8 mouse cellular contexts compared by ENCODE assay signal in the genomic region with DNA sequence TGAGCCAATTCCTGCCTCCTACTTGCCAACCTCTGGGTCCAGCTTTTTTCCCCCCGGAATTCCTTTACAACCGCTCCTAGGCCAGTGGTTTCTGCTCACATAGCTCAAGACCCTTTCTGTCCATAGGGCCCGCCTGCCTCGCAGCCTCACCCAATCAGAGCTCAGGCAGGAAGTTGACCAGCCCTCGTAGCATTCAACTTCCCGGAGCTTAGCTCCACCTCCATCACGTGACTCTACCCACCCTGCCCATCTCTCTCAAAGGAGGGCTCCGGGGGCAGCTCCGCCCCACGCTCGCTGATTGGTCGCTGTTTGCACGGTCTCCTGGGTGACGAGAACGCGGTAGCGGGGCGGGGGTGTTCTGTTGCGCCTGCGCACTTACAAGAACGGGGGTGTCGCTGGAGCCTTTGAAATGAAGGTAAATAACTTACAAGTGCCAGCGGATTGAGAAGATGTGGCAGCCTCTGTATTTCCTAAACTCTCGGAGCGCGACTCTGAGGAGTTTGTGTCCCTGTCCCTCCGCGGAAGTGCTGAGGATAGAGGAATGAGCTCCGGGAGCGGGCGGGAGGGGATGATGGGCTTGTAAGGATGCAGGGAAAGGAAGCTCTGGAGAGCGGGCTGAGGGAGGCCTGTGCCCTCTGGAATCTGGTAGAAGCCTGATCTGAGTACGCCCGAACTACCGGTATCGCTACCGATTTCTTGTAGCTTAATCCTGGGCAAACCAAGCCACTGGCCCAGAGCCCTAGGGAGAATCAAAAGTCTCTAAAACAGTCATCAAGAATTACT. TPM values are rescaled to one million over a fixed set of nuclear protein-coding genes. Genes with fewer than 3 reads are reported as not detected.
DNase-seq lines count a peak whose midpoint lies in the region; ATAC-seq lines count a peak whose summit lies in the region.

A gene (plus strand): TSS at position 351 of the 783 bp plus-strand sequence.

- H3K27me3 ChIP-seq in heart, embryonic 13.5 days (replicated peaks), result no peaks in the 10 kb centered on the region
- no peaks in the 10 kb centered on the region for H3K27me3 ChIP-seq in liver, embryonic 12.5 days (replicated peaks)
- H3K27me3 ChIP-seq in stomach, embryonic 15.5 days (replicated peaks), result no peaks in the 10 kb centered on the region

- H3K36me3 ChIP-seq in heart, embryonic 13.5 days, result 0 out of 2 replicates have a peak, but pooled peaks cover 4% of the 10 kb centered on the region
- H3K36me3 ChIP-seq in liver, embryonic 12.5 days, result no peaks in the 10 kb centered on the region
- H3K36me3 ChIP-seq in stomach, embryonic 15.5 days, result no peaks in the 10 kb centered on the region

- peak within 1 kb of the TSS; percentile 76 for H3K4me2 ChIP-seq in heart, embryonic 13.5 days
- peak within 1 kb of the TSS; percentile 84 for H3K4me2 ChIP-seq in liver, embryonic 12.5 days
- H3K4me2 ChIP-seq in stomach, embryonic 15.5 days, result peak within 1 kb of the TSS; percentile 75

- no peaks in the 10 kb centered on the region for H3K9me3 ChIP-seq in heart, embryonic 13.5 days
- H3K9me3 ChIP-seq in liver, embryonic 12.5 days (replicated peaks), result no peaks in the 10 kb centered on the region
- H3K9me3 ChIP-seq in stomach, embryonic 15.5 days, result no peaks in the 10 kb centered on the region

- WGBS in heart, embryonic 13.5 days, result under 1% methylated on average over 37 of the region's 37 CpGs
- under 1% methylated on average over 37 of the region's 37 CpGs for WGBS in liver, embryonic 12.5 days (ENCODE audit: insufficient replicate concordance)
- WGBS in stomach, embryonic 15.5 days, result under 1% methylated on average over 37 of the region's 37 CpGs

- H3K9ac ChIP-seq in heart, embryonic 13.5 days, result peak within 1 kb of the TSS; percentile 80
- peak within 1 kb of the TSS; percentile 60 for H3K9ac ChIP-seq in liver, embryonic 12.5 days
- H3K9ac ChIP-seq in stomach, embryonic 15.5 days, result peak within 1 kb of the TSS; percentile 26; the same call in 1 of the 2 replicates

- H3K27ac ChIP-seq in brown adipose tissue, adult 24 weeks (replicated peaks; ENCODE audit: low read depth, low read length), result peak within 1 kb of the TSS; percentile 39; the same call in 1 of the 2 replicates
- H3K27ac ChIP-seq in heart, embryonic 13.5 days (replicated peaks), result peak within 1 kb of the TSS; percentile 68
- peak within 1 kb of the TSS; percentile 37 for H3K27ac ChIP-seq in liver, embryonic 12.5 days
- H3K27ac ChIP-seq in stomach, embryonic 15.5 days, result peak within 1 kb of the TSS; percentile 70

- 0 out of 2 replicates have a peak, but pooled peaks cover 3% of the 10 kb centered on the region for H3K4me1 ChIP-seq in brown adipose tissue, adult 24 weeks (ENCODE audit: control insufficient read depth, insufficient read depth, insufficient read length, low read length)
- H3K4me1 ChIP-seq in heart, embryonic 13.5 days, result peaks cover 13% of the 10 kb centered on the region
- H3K4me1 ChIP-seq in liver, embryonic 12.5 days, result peaks cover 17% of the 10 kb centered on the region
- H3K4me1 ChIP-seq in stomach, embryonic 15.5 days, result peaks cover 5% of the 10 kb centered on the region; the same call in 1 of the 2 replicates

- peak within 1 kb of the TSS; percentile 81 for H3K4me3 ChIP-seq in brown adipose tissue, adult 24 weeks (ENCODE audit: insufficient read depth, low read depth, low read length)
- H3K4me3 ChIP-seq in heart, embryonic 13.5 days, result peak within 1 kb of the TSS; percentile 61
- peak within 1 kb of the TSS; percentile 66 for H3K4me3 ChIP-seq in liver, embryonic 12.5 days
- H3K4me3 ChIP-seq in stomach, embryonic 15.5 days (replicated peaks), result peak within 1 kb of the TSS; percentile 61

- peak; percentile 100 for ATAC-seq in heart, embryonic 13.5 days (ENCODE audit: extremely low read depth, insufficient number of reproducible peaks, low FRiP score, low TSS enrichment)
- ATAC-seq in liver, embryonic 12.5 days, result peak; percentile 99
- peak; percentile 99 for ATAC-seq in stomach, embryonic 15.5 days (ENCODE audit: insufficient read depth, low FRiP score, low read depth)

- peak; percentile 100 for DNase-seq in CD4-positive, CD25-positive, alpha-beta regulatory T cell, adult 2 months (ENCODE audit: low read depth, low spot score)
- DNase-seq in fat pad, adult 2 months (ENCODE audit: extremely low read depth, low read depth, low spot score), result peak; percentile 87
- DNase-seq in kidney, postnatal 10 days, result peak; percentile 99
- peak; percentile 98 to 99 for DNase-seq in natural killer cell, adult 2 months (ENCODE audit: low spot score in 2 of 2)

RNA-seq across cellular contexts. Expression of the gene that starts here (rescaled TPM):
- polyA plus RNA-seq in brown adipose tissue, adult 24 weeks (2012; ENCODE audit: insufficient read depth, insufficient read length, missing spikeins), result 2.0 and 2.2 TPM in 2 replicates
- polyA plus RNA-seq in heart, embryonic 13.5 days (2015; fragmentation: Nextera tagmentation; extraction: Ambion mirVana), result 5.6 and 6.2 TPM in 2 replicates
- 1.3 and 2.0 TPM in 2 replicates for polyA plus RNA-seq in liver, embryonic 12.5 days (2016; fragmentation: Nextera tagmentation; extraction: Ambion mirVana)
- polyA plus RNA-seq in stomach, embryonic 15.5 days (2015; fragmentation: Nextera tagmentation; extraction: Ambion mirVana), result 5.9 and 6.2 TPM in 2 replicates

Comparison
In these comparisons a context has a peak if more than half of its experiments do, and no peak if none do; other contexts are left out.
1. Peak in every context shown above with its lines: DNase-seq, ATAC-seq, H3K4me3 ChIP-seq and H3K27ac ChIP-seq.
2. H3K9ac ChIP-seq: peak in every context shown above with its lines; median percentile 80 in heart, embryonic 13.5 days; 60 in liver, embryonic 12.5 days; 26 in stomach, embryonic 15.5 days.